Mouse (Mus musculus) embryonic facial prominence, embryonic 11.5 days (tissue): ENCODE measurements around the gene Mif. TPM values are rescaled to one million over a fixed set of nuclear protein-coding genes. Genes with fewer than 3 reads are reported as not detected.

Experiments
- ATAC-seq: fragments of 200-750 bp; cut with Nextera tagmentation; replicated peaks from 2 replicates; pipeline ENCODE4 v1.8.0; 2017; ENCODE audit warnings: low read depth; ENCODE audit not compliant: insufficient number of reproducible peaks, low FRiP score, low TSS enrichment
- DNase-seq: peaks from one replicate; pipeline ENCODE4 v3.0.0-alpha.2; 2015; ENCODE audit warnings: low spot score
- H3K27ac ChIP-seq: fragments of 300-500 bp; sonication (generic); replicated peaks from 2 replicates; pipeline ENCODE4 v1.5.1; 2014; ENCODE audit warnings: mild to moderate bottlenecking, low read depth, low read length, control low read depth
- H3K27me3 ChIP-seq: fragments of 300-500 bp; sonication (generic); 2 replicates; pipeline ENCODE4 v1.6.1; 2014; ENCODE audit warnings: mild to moderate bottlenecking, low read length, moderate library complexity, mixed read lengths; ENCODE audit not compliant: control insufficient read depth, insufficient read depth
- H3K36me3 ChIP-seq: fragments of 300-500 bp; sonication (generic); replicated peaks from 2 replicates; pipeline ENCODE4 v1.6.1; 2014; ENCODE audit warnings: low read depth, mild to moderate bottlenecking, low read length, moderate library complexity, mixed read lengths; ENCODE audit not compliant: control insufficient read depth, insufficient read depth
- H3K4me1 ChIP-seq: fragments of 300-500 bp; sonication (generic); 2 replicates; pipeline ENCODE4 v1.6.1; 2014; ENCODE audit warnings: low read length, mixed read lengths; ENCODE audit not compliant: control insufficient read depth, insufficient read depth
- H3K4me2 ChIP-seq: fragments of 300-500 bp; sonication (generic); 2 replicates; pipeline ENCODE4 v1.6.1; 2014; ENCODE audit warnings: low read depth, mild to moderate bottlenecking, control low read depth, low read length, moderate library complexity
- H3K4me3 ChIP-seq: fragments of 300-500 bp; sonication (generic); 2 replicates; pipeline ENCODE4 v1.5.1; 2014; ENCODE audit warnings: low read depth, low read length, control low read depth
- H3K9ac ChIP-seq: fragments of 300-500 bp; sonication (generic); replicated peaks from 2 replicates; pipeline ENCODE4 v1.6.1; 2014; ENCODE audit warnings: mild to moderate bottlenecking, control low read depth, low read length
- H3K9me3 ChIP-seq: fragments of 300-500 bp; sonication (generic); replicated peaks from 2 replicates; pipeline ENCODE4 v1.6.1; 2016; ENCODE audit warnings: mild to moderate bottlenecking, low read length, inconsistent platforms, mixed read lengths; ENCODE audit not compliant: control insufficient read depth
- WGBS: fragments of 180-500 bp; shearing (Covaris S2); extraction: QIAGEN DNeasy Blood & Tissue Kit; methylation state at CpG from one replicate; pipeline ENCODE4 v1.1.7; 2014; 5-methylcytosine and 5-hydroxymethylcytosine counted together
- polyA plus RNA-seq: library from polyadenylated mRNA; unstranded; fragments of >200 nt; fragmentation: Nextera tagmentation; extraction: Ambion mirVana; gene quantifications from 2 replicates; pipeline ENCODE4 v1.2.1, GENCODE M21; 2014

Mif gene
- polyA plus RNA-seq, 1 experiment from 2014 or later, result 1,991 TPM

DNA sequence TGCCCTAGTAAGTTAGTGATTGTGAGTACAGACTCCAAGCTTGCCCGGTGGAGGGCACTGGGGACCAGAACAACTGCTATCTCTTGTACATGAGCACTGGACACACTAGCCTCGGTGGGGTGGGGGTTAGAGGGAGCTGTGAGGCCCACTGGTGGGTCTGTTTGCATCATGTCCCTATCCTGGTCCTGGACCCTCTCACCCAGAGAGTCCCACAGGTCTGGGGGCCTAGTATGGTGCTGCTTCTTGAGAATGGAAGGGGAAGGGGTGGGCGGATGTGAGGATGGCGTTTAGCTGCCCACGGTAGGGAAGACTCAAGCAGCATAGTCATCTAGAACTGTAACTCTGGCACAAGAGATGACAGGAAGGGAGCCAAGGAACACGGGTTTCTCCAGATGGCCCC, 5.2 kb downstream of the Mif start:
- 87% methylated on average over 6 of the region's 6 CpGs for WGBS
- ATAC-seq (no peak), DNase-seq (no peak)
- no peak overlapping the region for H3K4me3 ChIP-seq
- H3K36me3 ChIP-seq, result peaks cover 3% of the 10 kb centered on the region; the same call in 1 of the 2 replicates
- no peak overlapping the region for H3K9ac ChIP-seq
- no peak overlapping the region for H3K4me2 ChIP-seq
- H3K27me3 ChIP-seq, result no peaks in the 10 kb centered on the region
- no peaks in the 10 kb centered on the region; the same call in 1 of the 2 replicates for H3K4me1 ChIP-seq
- no peak overlapping the region for H3K27ac ChIP-seq
- no peaks in the 10 kb centered on the region for H3K9me3 ChIP-seq

DNA sequence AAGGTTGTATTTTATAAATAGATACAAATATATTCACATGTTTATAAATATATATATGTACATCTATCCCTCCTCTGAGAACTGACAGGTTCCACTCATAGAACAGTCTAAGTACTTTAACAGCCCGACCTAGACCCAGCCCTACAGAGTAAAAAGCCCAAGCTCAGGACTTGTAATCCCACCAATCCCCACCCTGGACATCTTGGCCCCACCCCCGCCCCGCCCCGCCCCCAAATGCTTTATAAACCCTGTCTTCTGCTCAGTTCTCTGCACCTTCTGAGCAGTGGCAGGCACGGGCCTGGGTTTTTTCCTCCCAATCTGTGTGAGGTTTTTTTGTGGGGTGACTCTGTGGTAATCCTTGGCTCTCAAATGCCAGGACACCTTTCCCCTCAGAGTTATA, 5.9 kb downstream of the Mif start:
- H3K36me3 ChIP-seq, result peaks cover 3% of the 10 kb centered on the region; the same call in 1 of the 2 replicates
- no peak overlapping the region for H3K9ac ChIP-seq
- H3K27me3 ChIP-seq, result no peaks in the 10 kb centered on the region
- H3K4me1 ChIP-seq, result no peaks in the 10 kb centered on the region; the same call in 1 of the 2 replicates
- no peak overlapping the region for H3K4me3 ChIP-seq
- DNase-seq (no peak), ATAC-seq (no peak)
- 55% methylated on average over 5 of the region's 5 CpGs for WGBS
- H3K27ac ChIP-seq, result no peak overlapping the region
- H3K4me2 ChIP-seq, result no peak overlapping the region
- H3K9me3 ChIP-seq, result no peaks in the 10 kb centered on the region

DNA sequence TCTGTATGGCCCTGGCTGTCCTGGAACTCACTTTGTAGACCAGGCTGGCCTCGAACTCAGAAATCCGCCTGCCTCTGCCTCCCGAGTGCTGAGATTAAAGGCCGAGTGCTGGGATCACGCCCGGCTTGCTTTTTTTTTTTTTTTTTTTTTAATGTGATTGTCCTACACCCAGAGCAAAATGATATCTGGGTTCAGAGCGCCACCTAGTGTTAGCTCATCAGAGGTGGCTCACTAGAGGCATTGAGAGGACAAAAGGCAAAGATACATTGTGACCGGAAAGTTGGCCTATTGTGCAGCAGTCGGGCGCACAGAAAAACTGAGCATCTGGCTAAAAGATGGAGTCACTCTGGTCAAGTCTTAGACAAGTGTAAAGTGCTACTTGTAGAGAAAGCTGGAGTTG, 6.6 kb downstream of the Mif start:
- Histone ChIP-seq H3K27me3 (no peaks in the 10 kb centered on the region), H3K4me2 (no peak overlapping the region), H3K4me1 (no peaks in the 10 kb centered on the region; the same call in 1 of the 2 replicates), H3K4me3 (no peak overlapping the region), H3K9me3 (no peaks in the 10 kb centered on the region), H3K36me3 (peaks cover 3% of the 10 kb centered on the region; the same call in 1 of the 2 replicates), H3K9ac (no peak overlapping the region), H3K27ac (no peak overlapping the region)
- DNase-seq (peak; percentile 89), ATAC-seq (no peak)
- 34% methylated on average over 10 of the region's 10 CpGs for WGBS

DNA sequence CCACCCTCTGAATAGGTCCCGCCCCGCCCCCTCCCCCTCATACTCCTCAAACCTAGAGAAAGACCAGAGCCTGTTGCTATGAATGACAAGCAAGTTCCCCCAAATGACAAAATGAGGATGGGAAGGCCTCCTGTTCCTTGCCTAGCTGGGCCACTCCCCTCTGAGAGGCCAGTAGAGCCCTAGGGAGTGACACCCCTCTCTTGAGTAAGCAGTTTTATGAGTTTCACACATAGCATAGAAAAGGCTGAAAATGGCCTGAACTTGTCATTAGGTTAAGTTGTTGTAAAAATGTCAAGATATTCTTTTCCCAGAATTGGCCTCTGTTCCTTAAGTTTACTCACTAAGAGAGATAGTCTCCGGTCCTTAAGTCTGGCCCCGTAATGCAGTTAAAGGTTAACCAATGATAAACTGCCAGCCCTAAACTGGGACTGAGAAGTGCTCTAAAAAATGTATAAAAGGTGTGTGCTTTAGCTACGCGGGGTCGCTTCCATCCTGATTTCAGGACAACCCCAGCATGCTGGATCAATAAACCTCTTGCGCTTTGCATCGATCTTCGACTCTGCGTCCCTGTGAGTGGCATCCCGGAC, 7.4 kb downstream of the Mif start:
- DNase-seq, result no peak
- no peak overlapping the region for H3K4me3 ChIP-seq
- no peaks in the 10 kb centered on the region for H3K4me1 ChIP-seq
- H3K9ac ChIP-seq, result no peak overlapping the region
- H3K27ac ChIP-seq, result no peak overlapping the region
- H3K27me3 ChIP-seq, result no peaks in the 10 kb centered on the region
- no peak overlapping the region for H3K4me2 ChIP-seq
- H3K9me3 ChIP-seq, result no peaks in the 10 kb centered on the region
- no peak for ATAC-seq
- 95% methylated on average over 12 of the region's 12 CpGs for WGBS
- peaks cover 3% of the 10 kb centered on the region; the same call in 1 of the 2 replicates for H3K36me3 ChIP-seq

DNA sequence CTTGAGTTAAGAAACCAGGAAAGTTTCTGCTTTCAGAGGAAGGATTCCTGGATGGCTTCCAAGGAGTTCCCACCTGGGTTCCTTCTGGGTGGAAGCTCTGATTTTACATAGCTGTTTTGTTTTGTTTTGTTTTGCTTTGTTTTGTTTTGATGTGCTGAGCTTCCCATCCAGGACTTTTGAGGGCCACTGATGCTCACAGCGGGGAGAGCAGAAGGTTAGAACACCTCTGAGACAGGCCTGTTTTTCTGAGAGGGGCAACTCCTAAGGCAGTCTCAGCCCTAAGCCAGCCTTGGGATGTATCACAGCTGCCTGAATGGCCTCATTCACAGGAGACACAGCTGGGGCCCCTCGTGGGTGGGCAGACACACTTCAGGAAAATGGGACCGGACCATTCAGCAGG, 8.4 kb downstream of the Mif start:
- H3K27me3 ChIP-seq, result no peaks in the 10 kb centered on the region

DNA sequence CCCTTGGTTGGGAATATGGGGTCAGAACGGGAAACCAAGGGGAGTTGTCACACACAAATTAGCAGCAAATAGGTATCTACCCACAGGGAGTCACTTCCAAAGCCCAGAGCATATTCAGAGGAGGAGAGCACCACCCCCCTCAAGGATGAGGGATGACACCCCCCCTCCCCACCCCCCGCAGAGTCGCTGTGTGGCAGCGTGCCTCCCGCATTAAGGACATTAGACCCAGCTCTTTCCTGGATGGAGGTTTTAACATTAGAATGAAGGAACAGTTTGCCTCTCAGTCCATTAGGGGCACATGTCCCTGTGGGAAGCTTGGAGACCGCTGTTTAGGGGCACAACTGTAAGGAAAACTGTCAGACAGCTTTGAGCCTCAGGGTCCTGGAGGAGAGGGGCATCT, 9.0 kb downstream of the Mif start:
- H3K4me2 ChIP-seq, result no peak overlapping the region
- DNase-seq (no peak), ATAC-seq (no peak)
- no peaks in the 10 kb centered on the region for H3K27me3 ChIP-seq
- no peak overlapping the region for H3K9ac ChIP-seq
- 9% methylated on average over 6 of the region's 6 CpGs for WGBS
- no peaks in the 10 kb centered on the region for H3K4me1 ChIP-seq
- H3K9me3 ChIP-seq, result no peaks in the 10 kb centered on the region
- no peak overlapping the region for H3K27ac ChIP-seq
- H3K36me3 ChIP-seq, result no peaks in the 10 kb centered on the region
- H3K4me3 ChIP-seq, result no peak overlapping the region

More for the DNA sequence above, 8.4 kb downstream of the Mif start:
- Histone ChIP-seq H3K4me3 (no peak overlapping the region), H3K4me1 (no peaks in the 10 kb centered on the region), H3K27ac (no peak overlapping the region), H3K4me2 (no peak overlapping the region), H3K9ac (no peak overlapping the region), H3K9me3 (no peaks in the 10 kb centered on the region), H3K36me3 (no peaks in the 10 kb centered on the region)
- ATAC-seq (no peak), DNase-seq (no peak)
- 26% methylated on average over 3 of the region's 3 CpGs for WGBS

DNA sequence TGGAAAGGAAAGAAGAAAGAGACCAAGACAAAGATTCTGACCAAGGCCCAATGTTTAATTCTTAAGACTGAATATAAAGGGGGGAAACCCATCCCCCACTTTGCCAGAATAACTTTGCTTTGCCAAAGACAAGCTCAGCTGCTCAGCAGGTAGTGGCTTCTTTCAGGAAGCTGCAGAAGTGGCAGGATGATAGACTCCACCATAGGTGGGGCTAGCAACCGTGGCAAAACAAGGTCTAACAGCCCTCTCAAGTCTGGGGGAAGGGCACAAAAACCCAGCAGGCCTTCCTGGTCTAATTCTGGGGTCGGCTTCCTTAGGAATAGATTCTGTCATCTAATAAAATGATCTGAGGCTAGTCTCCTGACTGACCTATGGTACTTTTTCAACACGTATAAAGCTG, 11.7 kb downstream of the Mif start:
- H3K36me3 ChIP-seq, result no peaks in the 10 kb centered on the region
- no peak overlapping the region for H3K27ac ChIP-seq
- H3K4me2 ChIP-seq, result no peak overlapping the region
- H3K27me3 ChIP-seq, result no peaks in the 10 kb centered on the region
- no peaks in the 10 kb centered on the region for H3K9me3 ChIP-seq
- no peak overlapping the region for H3K9ac ChIP-seq
- no peaks in the 10 kb centered on the region for H3K4me1 ChIP-seq
- WGBS, result 37% methylated on average over 3 of the region's 3 CpGs
- H3K4me3 ChIP-seq, result no peak overlapping the region
- DNase-seq (no peak), ATAC-seq (no peak)

DNA sequence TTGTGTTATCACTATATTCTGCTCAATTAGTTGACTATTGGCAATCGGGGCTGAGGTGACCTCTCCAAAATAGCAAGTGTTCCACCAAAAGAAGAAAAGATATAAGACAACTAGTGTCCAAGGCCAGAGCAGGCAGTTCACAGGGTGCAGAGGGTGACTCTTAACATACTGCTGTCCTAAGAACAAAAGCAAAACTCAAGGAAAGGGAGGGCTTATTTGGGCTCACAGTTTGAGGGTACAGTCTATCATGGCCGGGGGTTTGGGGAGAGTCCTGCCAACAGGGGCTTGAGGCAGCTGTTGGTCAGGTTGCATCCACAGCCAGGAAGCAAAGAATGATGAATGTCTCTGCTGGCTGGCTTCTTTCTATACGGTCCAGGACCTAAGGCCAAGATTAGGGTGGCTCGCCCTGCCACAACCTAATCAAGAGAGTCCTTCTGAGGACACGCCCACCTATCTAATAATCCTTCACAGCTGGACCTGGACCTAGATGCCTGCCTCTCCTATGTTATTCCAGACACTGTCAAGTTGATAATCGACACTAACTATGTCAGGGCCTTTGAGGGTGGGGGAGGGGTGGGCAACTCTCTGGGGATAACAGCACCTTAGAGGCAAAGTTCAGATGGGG, 14.6 kb downstream of the Mif start:
- Histone ChIP-seq H3K4me2 (no peak overlapping the region), H3K4me1 (no peaks in the 10 kb centered on the region), H3K27ac (no peak overlapping the region), H3K9me3 (no peaks in the 10 kb centered on the region), H3K36me3 (no peaks in the 10 kb centered on the region), H3K4me3 (no peak overlapping the region), H3K9ac (no peak overlapping the region), H3K27me3 (no peaks in the 10 kb centered on the region)
- DNase-seq, result no peak
- no peak for ATAC-seq
- WGBS, result 80% methylated on average over 6 of the region's 6 CpGs
